ENCODE assay signal across 8 mouse cellular contexts in the genomic region with DNA sequence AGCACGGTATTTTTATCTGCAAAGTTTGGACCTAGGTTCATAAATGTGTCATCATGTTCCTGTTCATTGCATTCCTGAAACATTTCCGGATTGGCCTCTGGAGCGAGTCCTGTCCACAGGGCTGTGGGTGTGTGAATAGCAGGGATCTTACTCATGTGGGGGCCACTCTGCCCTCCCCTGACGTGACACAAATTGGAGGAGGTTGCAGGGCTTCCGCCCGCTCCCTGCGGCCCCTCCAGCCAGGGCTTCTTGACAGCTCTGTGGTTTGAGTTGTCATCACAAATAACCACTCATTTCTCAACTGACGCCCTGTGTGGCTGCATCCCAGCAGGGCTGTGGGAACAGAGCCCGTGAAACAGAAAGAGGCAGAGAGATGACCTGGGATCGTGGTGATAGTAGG.
DNase-seq lines count a peak whose midpoint lies in the region; ATAC-seq and TF ChIP-seq lines count a peak whose summit lies in the region.

No protein-coding gene starts in this region.

- ATAC-seq in heart, embryonic 11.5 days (replicated peaks; ENCODE audit: insufficient number of reproducible peaks, low FRiP score, low TSS enrichment) = no peak
- ATAC-seq in heart, postnatal 0 days (ENCODE audit: insufficient read depth, low read depth) = peak; percentile 58
- ATAC-seq in liver, postnatal 0 days = peak; percentile 54
- no peak for ATAC-seq in frontal cortex, adult (ENCODE audit: low TSS enrichment)

- H3K4me3 ChIP-seq in heart, embryonic 11.5 days (ENCODE audit: low read depth, low read length) = no peak overlapping the region
- H3K4me3 ChIP-seq in heart, postnatal 0 days (ENCODE audit: low read depth, low read length) = no peak overlapping the region
- H3K4me3 ChIP-seq in liver, postnatal 0 days (ENCODE audit: low read depth, low read length) = no peak overlapping the region

- peak; percentile 5 to 45 for DNase-seq in heart, adult 18-20 months
- peak; percentile 98 for DNase-seq in Muller cell, postnatal 12 days (ENCODE audit: inconsistent ontology term)
- no peak for DNase-seq in heart, postnatal 0 days (ENCODE audit: low spot score)
- peak; percentile 29 for DNase-seq in liver, postnatal 0 days
- no peak for DNase-seq in left cerebral cortex, adult 11 months (ENCODE audit: low spot score)
- DNase-seq in layer of hippocampus, postnatal 25 days (ENCODE audit: extremely low spot score in 1 of 2, low spot score in 1 of 2) = no peak

- 55% methylated on average over 10 of the region's 10 CpGs for WGBS in heart, embryonic 11.5 days (ENCODE audit: insufficient replicate concordance)
- 33% methylated on average over 10 of the region's 10 CpGs for WGBS in heart, postnatal 0 days
- 41% methylated on average over 10 of the region's 10 CpGs for WGBS in liver, postnatal 0 days (ENCODE audit: insufficient replicate concordance)

- no peaks in the 10 kb centered on the region for H3K4me1 ChIP-seq in heart, embryonic 11.5 days (ENCODE audit: control insufficient read depth, insufficient read depth, low read length)
- H3K4me1 ChIP-seq in heart, postnatal 0 days (ENCODE audit: control insufficient read depth, insufficient read depth) = peaks cover 4% of the 10 kb centered on the region; the same call in 1 of the 2 replicates
- H3K4me1 ChIP-seq in liver, postnatal 0 days (ENCODE audit: insufficient read depth) = no peaks in the 10 kb centered on the region

- H3K9me3 ChIP-seq in heart, embryonic 11.5 days (replicated peaks; ENCODE audit: control insufficient read depth, low read length) = no peaks in the 10 kb centered on the region
- H3K9me3 ChIP-seq in heart, postnatal 0 days (replicated peaks; ENCODE audit: control insufficient read depth, low read length) = no peaks in the 10 kb centered on the region
- H3K9me3 ChIP-seq in liver, postnatal 0 days (ENCODE audit: low read length) = no peaks in the 10 kb centered on the region

- H3K4me2 ChIP-seq in heart, embryonic 11.5 days = no peak overlapping the region
- H3K4me2 ChIP-seq in heart, postnatal 0 days (ENCODE audit: low read depth, low read length) = peak overlapping the region; percentile 21; the same call in 1 of the 2 replicates
- H3K4me2 ChIP-seq in liver, postnatal 0 days (ENCODE audit: low read depth, low read length) = 0 out of 2 replicates have a peak overlapping the region, but pooled peaks have one; percentile 33

- no peaks in the 10 kb centered on the region for H3K36me3 ChIP-seq in heart, embryonic 11.5 days (ENCODE audit: control insufficient read depth, insufficient read depth, low read length)
- no peaks in the 10 kb centered on the region for H3K36me3 ChIP-seq in heart, postnatal 0 days (replicated peaks; ENCODE audit: control insufficient read depth, insufficient read depth, low read length)
- H3K36me3 ChIP-seq in liver, postnatal 0 days (replicated peaks; ENCODE audit: insufficient read depth, low read length) = no peaks in the 10 kb centered on the region

- no peak for TF ChIP-seq EP300 in heart, postnatal 0 days (IDR thresholded peaks at IDR 0.05; ENCODE audit: low read depth)
- no peak for TF ChIP-seq EP300 in liver, postnatal 0 days (IDR thresholded peaks at IDR 0.05; ENCODE audit: low read depth)

- H3K27ac ChIP-seq in heart, embryonic 11.5 days (ENCODE audit: low read depth, low read length) = no peak overlapping the region
- H3K27ac ChIP-seq in heart, postnatal 0 days (ENCODE audit: low read depth) = no peak overlapping the region
- H3K27ac ChIP-seq in liver, postnatal 0 days (ENCODE audit: low read depth) = no peak overlapping the region

- TF ChIP-seq CTCF in heart, postnatal 0 days (IDR thresholded peaks at IDR 0.05; ENCODE audit: low read depth) = no peak
- no peak for TF ChIP-seq CTCF in liver, postnatal 0 days (IDR thresholded peaks at IDR 0.05; ENCODE audit: low read depth)

- no peaks in the 10 kb centered on the region for H3K27me3 ChIP-seq in heart, embryonic 11.5 days (ENCODE audit: control insufficient read depth, insufficient read depth, low read length)
- 0 out of 2 replicates have a peak, but pooled peaks cover 2% of the 10 kb centered on the region for H3K27me3 ChIP-seq in heart, postnatal 0 days (ENCODE audit: control insufficient read depth, insufficient read depth, low read length)
- no peaks in the 10 kb centered on the region for H3K27me3 ChIP-seq in liver, postnatal 0 days (ENCODE audit: insufficient read depth, low read length)

- H3K9ac ChIP-seq in heart, embryonic 11.5 days (ENCODE audit: low read depth, low read length) = no peak overlapping the region
- H3K9ac ChIP-seq in heart, postnatal 0 days (replicated peaks; ENCODE audit: low read depth, low read length) = no peak overlapping the region
- no peak overlapping the region for H3K9ac ChIP-seq in liver, postnatal 0 days (replicated peaks)

Comparison
In these comparisons a context has a peak if more than half of its experiments do, and no peak if none do; other contexts are left out.
1. DNase-seq: peak in heart, adult 18-20 months (2 of 2), Muller cell, postnatal 12 days (single experiment) and liver, postnatal 0 days (single experiment); none in heart, postnatal 0 days (single experiment), left cerebral cortex, adult 11 months (single experiment) and layer of hippocampus, postnatal 25 days (0 of 2).
2. ATAC-seq: peak in heart, postnatal 0 days (single experiment) and liver, postnatal 0 days (single experiment); none in heart, embryonic 11.5 days (single experiment) and frontal cortex, adult (single experiment).